Mouse (Mus musculus) MEL (cell line): ENCODE measurements around the gene Wfdc3.

Experiments used
- CTCF ChIP-seq, 3 experiments: IDR thresholded peaks in 2 of 3; conservative IDR thresholded peaks in 1 of 3; 2 replicates each; pipeline ENCODE4 v1.5.1; 2011 to 2012; ENCODE audit warnings: low read length in 3 of 3, low read depth in 2 of 3, mild to moderate bottlenecking in 2 of 3, improper control_type of control experiment in 1 of 3, inconsistent platforms in 1 of 3, mixed read lengths in 1 of 3, moderate library complexity in 1 of 3; ENCODE audit not compliant: control insufficient read depth in 1 of 3, insufficient read depth in 1 of 3, poor library complexity in 1 of 3, severe bottlenecking in 1 of 3
- E2F4 ChIP-seq: IDR thresholded peaks from 2 replicates; pipeline ENCODE4 v1.6.1; 2011; ENCODE audit warnings: low read depth, low read length, improper control_type of control experiment, borderline replicate concordance
- ELF1 ChIP-seq: IDR thresholded peaks from 2 replicates; pipeline ENCODE4 v1.6.1; 2014; ENCODE audit warnings: low read depth, mild to moderate bottlenecking, inconsistent platforms, low read length, improper control_type of control experiment, moderate library complexity
- EP300 ChIP-seq, 2 experiments: IDR thresholded peaks; 2 replicates each; pipeline ENCODE4 v1.6.1; 2011; ENCODE audit warnings: improper control_type of control experiment in 2 of 2, low read length in 2 of 2, low read depth in 1 of 2, mild to moderate bottlenecking in 1 of 2
- GATA1 ChIP-seq: IDR thresholded peaks from 2 replicates; pipeline ENCODE4 v1.6.1; 2011; ENCODE audit warnings: low read depth, low read length, improper control_type of control experiment
- JUND ChIP-seq: IDR thresholded peaks from 2 replicates; pipeline ENCODE4 v1.6.1; 2011; ENCODE audit warnings: low read depth, mild to moderate bottlenecking, improper control_type of control experiment, low read length
- NRF1 ChIP-seq: IDR thresholded peaks from 2 replicates; pipeline ENCODE4 v1.6.1; 2014; ENCODE audit warnings: low read depth, mild to moderate bottlenecking, inconsistent platforms, low read length, improper control_type of control experiment, moderate library complexity; ENCODE audit not compliant: poor library complexity, insufficient read depth, severe bottlenecking
- POLR2A ChIP-seq, 2 experiments: IDR thresholded peaks; 2 replicates each; pipeline ENCODE4 v1.6.1; 2011 to 2012; ENCODE audit warnings: low read length in 2 of 2, mild to moderate bottlenecking in 2 of 2, control low read depth in 1 of 2, improper control_type of control experiment in 1 of 2, low read depth in 1 of 2, moderate library complexity in 1 of 2; ENCODE audit not compliant: control insufficient read depth in 1 of 2, insufficient read depth in 1 of 2, poor library complexity in 1 of 2
- POLR2AphosphoS2 ChIP-seq: IDR thresholded peaks from 2 replicates; pipeline ENCODE4 v1.6.1; 2011; ENCODE audit warnings: low read length, improper control_type of control experiment
- SMC3 ChIP-seq: IDR thresholded peaks from 2 replicates; pipeline ENCODE4 v1.6.1; 2011; ENCODE audit warnings: low read depth, low read length, improper control_type of control experiment
- TAL1 ChIP-seq: IDR thresholded peaks from 2 replicates; pipeline ENCODE4 v1.6.1; 2012; ENCODE audit warnings: mild to moderate bottlenecking, inconsistent platforms, low read length, moderate library complexity, mixed read lengths

DNA sequence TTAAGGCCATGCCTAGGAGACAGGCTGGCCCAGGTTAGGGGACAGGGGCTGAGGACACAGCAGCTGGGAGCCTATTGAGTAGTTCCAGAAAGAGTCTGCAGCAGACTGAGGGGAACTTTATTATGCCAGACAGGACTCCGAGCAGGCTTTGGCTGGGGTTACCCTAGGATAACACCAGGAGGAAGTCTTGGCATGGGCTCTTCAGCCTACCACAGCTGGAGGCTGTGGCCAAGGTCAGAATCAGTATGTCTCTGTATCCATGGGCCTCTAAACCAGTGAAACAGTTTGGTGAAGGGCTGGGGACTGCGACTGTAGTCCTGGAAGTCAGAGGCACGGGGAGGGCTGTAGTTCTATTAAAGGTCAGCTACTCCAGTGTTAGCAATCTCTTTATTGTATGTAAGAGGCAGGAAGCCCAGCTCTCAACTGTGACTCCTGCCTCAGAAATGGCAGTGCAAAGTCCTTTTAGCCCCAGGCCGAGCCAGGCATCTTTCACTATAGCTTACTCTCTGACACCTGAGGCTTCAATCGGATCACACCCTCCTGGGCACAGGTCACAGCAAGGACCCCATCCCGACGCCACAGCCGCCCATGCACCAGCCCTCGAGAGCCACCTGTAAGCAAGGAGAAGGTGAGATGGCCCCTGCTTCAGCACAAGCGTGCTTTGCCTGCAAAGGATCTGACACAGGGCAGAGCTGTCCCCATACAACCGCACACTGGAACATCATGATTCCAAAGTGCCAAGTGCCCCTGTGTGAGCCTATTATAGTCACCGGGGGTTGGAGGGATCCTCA is 46.9 kb upstream of the Wfdc3 start:
- TF ChIP-seq SMC3 (no peak), CTCF (IDR thresholded peaks at IDR 0.05 in 2 of 3, conservative IDR thresholded peaks at IDR 0.05 in 1 of 3; ENCODE audit: control insufficient read depth in 1 of 3, insufficient read depth in 1 of 3, low read depth in 2 of 3, low read length in 3 of 3, poor library complexity in 1 of 3, severe bottlenecking in 1 of 3) (no peak), GATA1 (no peak), EP300 (IDR thresholded peaks at IDR 0.05; ENCODE audit: low read depth in 1 of 2, low read length in 2 of 2) (no peak), POLR2AphosphoS2 (no peak), E2F4 (no peak), POLR2A (IDR thresholded peaks at IDR 0.05; ENCODE audit: control insufficient read depth in 1 of 2, insufficient read depth in 1 of 2, low read depth in 1 of 2, low read length in 2 of 2, poor library complexity in 1 of 2) (no peak), TAL1 (no peak), ELF1 (no peak), JUND (no peak), NRF1 (no peak)
